Mouse (Mus musculus): ENCODE data around the gene Gm49450.

- TF ChIP-seq POLR2A (IDR thresholded peaks at IDR 0.05; ENCODE audit: extremely low read depth, insufficient read depth, low read length) (no peak), CTCF (IDR thresholded peaks at IDR 0.05; ENCODE audit: extremely low read depth, insufficient read depth, low read length) (no peak)
Observed at GRCm38 (mm10) chr15:98978409-98979172, 25.2 kb upstream of the Gm49450 start.
